Mouse (Mus musculus) kidney, postnatal 4 days (tissue): ENCODE data around the gene Nhsl1.

Experiments
- DNase-seq, 2 experiments: peaks; one replicate each; pipeline ENCODE4 v3.0.0; 2021; ENCODE audit warnings: mixed read lengths in 2 of 2

Gene Nhsl1

GRCm38 (mm10) chr10:18318916-18319481 lies at the start of gene Nhsl1:
TSS of gene Nhsl1 (plus strand) at chr10:18318985.
- peak; percentile 81 to 87 for DNase-seq

GRCm38 (mm10) chr10:18276090-18276734 lies 42.6 kb upstream of the Nhsl1 start:
- no peak for DNase-seq

GRCm38 (mm10) chr10:18283991-18284390 lies 34.8 kb upstream of the Nhsl1 start:
- DNase-seq = peak in 1 of 2 experiments; percentile 5

GRCm38 (mm10) chr10:18289512-18289911 lies 29.3 kb upstream of the Nhsl1 start:
- peak; percentile 30 to 37 for DNase-seq

- no peak for DNase-seq
Observed at GRCm38 (mm10) chr10:18305106-18305505, 13.7 kb upstream of the Nhsl1 start.

GRCm38 (mm10) chr10:18315071-18315470 lies 3.7 kb upstream of the Nhsl1 start:
- DNase-seq = no peak

GRCm38 (mm10) chr10:18317521-18317920 lies 1.3 kb upstream of the Nhsl1 start:
- no peak for DNase-seq

GRCm38 (mm10) chr10:18317961-18318915 lies 547 bp upstream of the Nhsl1 start:
- DNase-seq = peak; percentile 80 to 86

GRCm38 (mm10) chr10:18319691-18320090 lies 906 bp downstream of the Nhsl1 start:
- no peak for DNase-seq

- no peak for DNase-seq
Observed at GRCm38 (mm10) chr10:18321861-18322260, 3.1 kb downstream of the Nhsl1 start.

GRCm38 (mm10) chr10:18323701-18324100 lies 4.9 kb downstream of the Nhsl1 start:
- DNase-seq = no peak

GRCm38 (mm10) chr10:18328331-18328908 lies 9.6 kb downstream of the Nhsl1 start:
- no peak for DNase-seq

GRCm38 (mm10) chr10:18329096-18330038 lies 10.6 kb downstream of the Nhsl1 start:
- peak; percentile 55 to 64 for DNase-seq

- DNase-seq = no peak
Observed at GRCm38 (mm10) chr10:18330445-18330844, 11.7 kb downstream of the Nhsl1 start.

- no peak for DNase-seq
Observed at GRCm38 (mm10) chr10:18333575-18333974, 14.8 kb downstream of the Nhsl1 start.

GRCm38 (mm10) chr10:18334176-18334575 lies 15.4 kb downstream of the Nhsl1 start:
- DNase-seq = no peak

- DNase-seq = no peak
Observed at GRCm38 (mm10) chr10:18334734-18335133, 15.9 kb downstream of the Nhsl1 start.

GRCm38 (mm10) chr10:18337725-18338124 lies 18.9 kb downstream of the Nhsl1 start:
- no peak for DNase-seq

GRCm38 (mm10) chr10:18339386-18339785 lies 20.6 kb downstream of the Nhsl1 start:
- DNase-seq = peak in 1 of 2 experiments; percentile 16

GRCm38 (mm10) chr10:18340930-18341329 lies 22.1 kb downstream of the Nhsl1 start:
- DNase-seq = no peak

- DNase-seq = peak in 1 of 2 experiments; percentile 19
Observed at GRCm38 (mm10) chr10:18341444-18342196, 22.8 kb downstream of the Nhsl1 start.
